Mouse (Mus musculus): Measurements from ENCODE around the gene Wfdc16.

DNA sequence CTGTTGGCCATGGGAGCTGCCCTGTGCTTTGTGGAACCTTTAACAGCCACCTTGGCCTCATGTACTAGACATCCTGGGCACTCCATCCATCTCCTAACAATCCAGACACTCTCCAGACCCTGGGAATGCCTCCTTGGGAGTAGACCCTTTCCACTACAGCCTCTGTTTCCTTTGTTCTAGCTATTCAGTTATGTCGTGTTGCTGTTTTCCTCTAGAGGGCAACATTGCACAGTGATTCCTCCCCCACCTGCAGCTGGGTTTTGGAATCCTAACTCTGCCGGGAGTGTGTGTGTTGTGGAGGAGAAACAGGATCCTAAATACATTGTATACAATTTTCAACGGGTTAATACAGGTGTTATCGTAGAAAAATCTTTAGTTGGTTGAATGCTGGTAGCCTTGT is 46.6 kb downstream of the Wfdc16 start:
- no peak for TF ChIP-seq GATA1 (IDR thresholded peaks at IDR 0.05; ENCODE audit: low read length)
- no peak for TF ChIP-seq TAL1 (IDR thresholded peaks at IDR 0.05; ENCODE audit: low read length)

Measured in erythroblast, embryonic 14.5 days (primary cell).